Mouse (Mus musculus) megakaryocyte, embryonic 14.5 days (primary cell): ENCODE measurements at regions not wholly inside any gene's neighbourhood (a gene's known extent, or its start where the extent isn't known, plus 50 kb on each side); places are given as distances from the start of the nearest gene placed in this dataset.

Experiments used
- H3K27me3 ChIP-seq: replicated peaks from 2 replicates; pipeline ENCODE3; 2012; ENCODE audit warnings: inconsistent platforms
- H3K36me3 ChIP-seq: replicated peaks from 2 replicates; pipeline ENCODE3; 2012; ENCODE audit warnings: low read length, inconsistent platforms, mixed read lengths
- H3K4me1 ChIP-seq: 2 replicates; pipeline ENCODE4 v1.6.1; 2012; ENCODE audit warnings: inconsistent platforms
- H3K4me3 ChIP-seq: replicated peaks from 2 replicates; pipeline ENCODE3; 2012; ENCODE audit warnings: moderate library complexity, mild to moderate bottlenecking, inconsistent platforms
- H3K9me3 ChIP-seq: 2 replicates; pipeline ENCODE4 v1.6.1; 2012; ENCODE audit warnings: inconsistent platforms
- FLI1 ChIP-seq: IDR thresholded peaks from 2 replicates; pipeline ENCODE4 v1.6.1; 2012; ENCODE audit warnings: low read length, inconsistent platforms, mixed read lengths
- GATA1 ChIP-seq: IDR thresholded peaks from 3 replicates; pipeline ENCODE4 v1.6.1; 2012; ENCODE audit warnings: mixed read lengths, low read length, inconsistent platforms, borderline replicate concordance

GRCm38 (mm10) chr17:66224241-66224640 is 100.9 kb downstream of the Ddx11 start:
- H3K27me3 ChIP-seq, result no peaks in the 10 kb centered on the region
- no peak for TF ChIP-seq FLI1
- no peak for TF ChIP-seq GATA1

DNA sequence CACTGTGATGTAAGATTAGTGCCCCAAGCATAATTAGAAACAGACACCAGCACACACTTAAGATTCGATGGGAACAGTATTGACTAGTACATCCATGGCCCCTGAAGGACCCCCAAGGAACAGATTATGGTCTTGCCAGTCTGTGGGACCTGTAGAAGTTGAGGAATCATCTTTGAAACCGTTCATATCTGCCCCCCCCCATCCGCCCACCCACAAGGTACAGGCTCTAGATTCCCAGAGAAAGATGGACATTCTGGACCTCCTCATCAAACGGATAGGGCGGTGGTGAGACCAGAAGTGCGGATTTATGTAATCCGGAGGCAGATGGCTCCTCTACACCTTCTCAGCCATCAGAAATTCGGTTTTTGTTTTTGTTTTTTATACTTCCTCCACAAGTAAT is 109.1 kb downstream of the Ddx11 start:
- Histone ChIP-seq H3K4me1 (peaks cover 4% of the 10 kb centered on the region; the same call in 1 of the 2 replicates), H3K4me3 (no peak overlapping the region), H3K36me3 (no peaks in the 10 kb centered on the region), H3K27me3 (peaks cover 19% of the 10 kb centered on the region), H3K9me3 (no peaks in the 10 kb centered on the region)
- no peak for TF ChIP-seq FLI1
- TF ChIP-seq GATA1, result no peak

More at GRCm38 (mm10) chr17:66224241-66224640, 100.9 kb downstream of the Ddx11 start:
- Histone ChIP-seq H3K9me3 (no peaks in the 10 kb centered on the region), H3K4me1 (peaks cover 6% of the 10 kb centered on the region; the same call in 1 of the 2 replicates), H3K36me3 (no peaks in the 10 kb centered on the region), H3K4me3 (no peak overlapping the region)

DNA sequence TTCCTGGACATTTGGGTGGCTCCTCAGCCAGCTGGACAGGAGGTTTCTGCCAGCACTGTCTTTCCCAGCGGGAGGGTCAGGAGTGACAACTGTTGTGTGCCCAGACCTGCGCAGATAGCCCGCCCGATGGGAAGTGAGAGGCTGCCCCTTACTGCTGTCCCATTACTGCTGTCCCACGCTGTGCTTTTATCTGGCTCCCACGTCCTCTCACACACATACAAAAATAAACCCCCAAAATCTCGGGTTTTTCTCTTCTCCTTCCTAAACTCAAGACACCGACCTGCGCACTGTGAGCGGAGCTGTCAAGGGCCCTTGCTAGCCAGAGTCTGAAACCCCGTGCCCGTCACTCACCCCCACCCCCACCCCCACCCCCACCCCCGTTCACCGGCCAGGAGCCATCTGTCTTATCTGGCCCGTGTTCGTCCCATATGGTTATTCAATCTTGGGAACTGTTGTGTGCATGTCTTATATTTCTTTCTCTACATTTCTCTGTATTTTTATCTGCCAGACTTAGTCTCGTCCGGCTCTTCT is 109.6 kb downstream of the Ddx11 start:
- TF ChIP-seq GATA1, result no peak
- Histone ChIP-seq H3K27me3 (peaks cover 19% of the 10 kb centered on the region), H3K4me3 (no peak overlapping the region), H3K4me1 (peaks cover 4% of the 10 kb centered on the region; the same call in 1 of the 2 replicates), H3K9me3 (no peaks in the 10 kb centered on the region), H3K36me3 (no peaks in the 10 kb centered on the region)

- no peaks in the 10 kb centered on the region for H3K36me3 ChIP-seq
- H3K27me3 ChIP-seq, result peaks cover 23% of the 10 kb centered on the region
- H3K4me1 ChIP-seq, result peaks cover 4% of the 10 kb centered on the region; the same call in 1 of the 2 replicates
- H3K4me3 ChIP-seq, result no peak overlapping the region
- TF ChIP-seq GATA1 (no peak), FLI1 (no peak)
- no peaks in the 10 kb centered on the region for H3K9me3 ChIP-seq
These were observed 110.2 kb downstream of the Ddx11 start for GRCm38 (mm10) chr17:66233451-66233951.

GRCm38 (mm10) chr17:66234432-66234831 is 111.1 kb downstream of the Ddx11 start:
- H3K36me3 ChIP-seq, result no peaks in the 10 kb centered on the region
- TF ChIP-seq FLI1 (no peak), GATA1 (no peak)
- peaks cover 23% of the 10 kb centered on the region for H3K27me3 ChIP-seq
- H3K4me1 ChIP-seq, result peaks cover 4% of the 10 kb centered on the region; the same call in 1 of the 2 replicates
- H3K9me3 ChIP-seq, result no peaks in the 10 kb centered on the region
- H3K4me3 ChIP-seq, result no peak overlapping the region

- H3K9me3 ChIP-seq, result no peaks in the 10 kb centered on the region
- peaks cover 4% of the 10 kb centered on the region; the same call in 1 of the 2 replicates for H3K4me1 ChIP-seq
- H3K4me3 ChIP-seq, result no peak overlapping the region
- TF ChIP-seq FLI1, result no peak
- no peak for TF ChIP-seq GATA1
- H3K36me3 ChIP-seq, result no peaks in the 10 kb centered on the region
- peaks cover 25% of the 10 kb centered on the region for H3K27me3 ChIP-seq
These were observed 111.9 kb downstream of the Ddx11 start for GRCm38 (mm10) chr17:66235096-66235805.

- Histone ChIP-seq H3K27me3 (peaks cover 25% of the 10 kb centered on the region), H3K36me3 (no peaks in the 10 kb centered on the region), H3K4me3 (no peak overlapping the region), H3K4me1 (peaks cover 4% of the 10 kb centered on the region; the same call in 1 of the 2 replicates), H3K9me3 (no peaks in the 10 kb centered on the region)
- no peak for TF ChIP-seq FLI1
These were observed 112.6 kb downstream of the Ddx11 start for GRCm38 (mm10) chr17:66235806-66236335.

- Histone ChIP-seq H3K9me3 (no peaks in the 10 kb centered on the region), H3K4me3 (no peak overlapping the region), H3K27me3 (peaks cover 6% of the 10 kb centered on the region), H3K4me1 (no peaks in the 10 kb centered on the region), H3K36me3 (no peaks in the 10 kb centered on the region)
- no peak for TF ChIP-seq GATA1
- TF ChIP-seq FLI1, result no peak
These were observed 118.7 kb downstream of the Ddx11 start for GRCm38 (mm10) chr17:66241868-66242622.

DNA sequence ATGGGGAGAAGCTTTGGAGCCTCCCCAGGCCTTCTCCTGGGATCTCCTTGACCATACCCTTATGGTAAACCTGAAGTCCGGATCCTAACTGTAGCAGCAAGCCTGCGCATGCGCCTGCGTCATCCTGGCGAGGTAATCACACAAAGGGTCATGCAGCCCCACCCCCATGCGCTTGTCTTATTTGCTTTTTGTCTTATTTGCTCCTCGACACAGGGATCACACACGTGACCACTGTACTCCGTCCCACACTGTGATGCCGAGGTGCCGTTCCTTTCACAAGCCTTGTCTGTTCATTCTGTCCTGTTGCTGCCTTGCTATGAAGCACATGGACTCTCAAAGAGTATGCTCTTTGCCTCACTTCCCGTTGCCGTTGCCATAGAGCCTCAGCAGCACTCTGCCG is 120.9 kb downstream of the Ddx11 start:
- Histone ChIP-seq H3K4me3 (peak overlapping the region; percentile 2), H3K4me1 (no peaks in the 10 kb centered on the region), H3K36me3 (no peaks in the 10 kb centered on the region), H3K27me3 (peaks cover 2% of the 10 kb centered on the region), H3K9me3 (no peaks in the 10 kb centered on the region)
- no peak for TF ChIP-seq GATA1
- no peak for TF ChIP-seq FLI1
